Mouse (Mus musculus) layer of hippocampus, adult 2 months (tissue): ENCODE data around the gene Cd164l2. TPM values are rescaled to one million over a fixed set of nuclear protein-coding genes. Genes with fewer than 3 reads are reported as not detected.

Source experiments
- DNase-seq, 2 experiments: peaks; one replicate each; pipeline ENCODE4 v3.0.0; 2022; ENCODE audit warnings: low spot score in 2 of 2
- H3K27ac ChIP-seq: fragments of 200-600 bp; 2 replicates; pipeline ENCODE4 v1.8.1; 2022
- H3K4me3 ChIP-seq: fragments of 200-600 bp; 2 replicates; pipeline ENCODE4 v1.8.1; 2022; ENCODE audit warnings: mild to moderate bottlenecking
- CTCF ChIP-seq: fragments of 200-600 bp; conservative IDR thresholded peaks from 2 replicates; pipeline ENCODE4 v1.8.1; 2022; ENCODE audit warnings: antibody characterized with exemption, mild to moderate bottlenecking, moderate library complexity
- total RNA-seq, 2 experiments: library from RNA; stranded (reverse); gene quantifications; 2 replicates each; pipeline ENCODE4 v1.2.3; 2021

Gene Cd164l2
- total RNA-seq, 2 experiments from 2014 or later, result 2.3 to 4.2 TPM

DNA sequence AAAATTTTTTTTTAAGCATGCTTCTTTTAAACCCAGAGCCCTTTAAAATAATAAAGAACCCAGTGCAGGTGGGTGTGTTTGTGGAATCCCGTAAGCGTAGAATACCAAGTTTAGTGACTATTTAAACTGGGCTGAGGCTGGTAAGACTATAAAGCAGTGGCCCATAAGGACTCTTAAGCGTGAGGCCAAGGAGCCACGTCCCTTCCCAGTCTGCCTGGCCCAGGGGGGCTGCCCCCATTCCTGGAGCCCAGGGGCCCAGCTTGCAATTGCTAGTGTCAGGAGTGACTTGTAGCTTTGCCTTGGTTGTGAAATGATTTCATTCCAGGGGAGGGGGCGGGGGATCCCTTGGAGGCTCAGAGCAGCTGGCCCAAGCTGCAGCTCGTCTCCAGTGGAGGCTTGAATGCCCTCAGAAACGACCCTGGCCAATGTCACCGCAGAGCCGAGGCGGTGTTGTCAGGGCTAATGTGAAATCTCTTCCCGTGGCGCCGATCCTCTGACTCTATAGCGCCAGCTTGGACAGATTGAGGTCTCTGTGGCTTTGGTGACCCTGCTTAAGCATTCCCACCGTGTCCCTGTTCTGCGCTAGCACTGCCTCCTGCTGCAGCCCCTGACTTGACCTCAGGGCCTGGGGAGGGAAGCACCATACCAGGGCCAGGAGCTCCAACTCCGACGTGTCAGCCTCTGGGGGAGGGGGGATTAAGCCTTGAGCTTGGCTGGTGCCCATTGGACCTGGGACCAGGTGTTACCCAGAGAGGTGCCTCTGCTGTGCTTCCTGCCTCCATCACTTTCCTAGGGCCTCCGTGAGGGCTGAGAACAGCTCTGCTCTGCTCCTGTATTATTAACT, 13.4 kb upstream of the Cd164l2 start:
- DNase-seq, result no peak
- no peak overlapping the region for H3K4me3 ChIP-seq
- peak overlapping the region; percentile 72 for H3K27ac ChIP-seq
- TF ChIP-seq CTCF, result no peak

GRCm38 (mm10) chr4:133199743-133200142, 12.2 kb upstream of the Cd164l2 start:
- H3K27ac ChIP-seq, result peak overlapping the region; percentile 82; the same call in 1 of the 2 replicates
- no peak for DNase-seq
- TF ChIP-seq CTCF, result no peak

DNA sequence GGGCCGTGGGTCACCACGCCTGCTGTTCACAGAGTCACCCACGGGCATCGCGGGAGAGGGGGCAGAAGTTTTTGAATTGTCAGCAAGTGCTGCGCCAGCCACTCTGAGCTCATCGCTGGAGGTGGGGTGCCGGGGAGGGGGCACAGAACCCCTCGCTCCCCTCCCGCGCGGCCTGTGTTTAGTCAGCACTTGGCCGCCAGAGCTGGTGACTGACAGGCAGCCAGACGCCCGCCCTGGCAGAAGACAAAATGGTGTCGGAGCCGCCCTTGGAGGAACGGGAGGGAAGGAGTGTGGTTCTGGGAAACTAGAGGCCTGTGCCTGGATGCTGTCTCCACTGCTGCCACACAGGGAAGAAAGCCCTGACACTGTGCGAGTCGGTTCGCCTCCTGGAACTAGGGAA, 11.6 kb upstream of the Cd164l2 start:
- no peak for TF ChIP-seq CTCF
- peak in 1 of 2 experiments; percentile 66 for DNase-seq
- Histone ChIP-seq H3K27ac (peak overlapping the region; percentile 82), H3K4me3 (peak overlapping the region; percentile 8)

More at GRCm38 (mm10) chr4:133199743-133200142, 12.2 kb upstream of the Cd164l2 start:
- H3K4me3 ChIP-seq, result no peak overlapping the region

DNA sequence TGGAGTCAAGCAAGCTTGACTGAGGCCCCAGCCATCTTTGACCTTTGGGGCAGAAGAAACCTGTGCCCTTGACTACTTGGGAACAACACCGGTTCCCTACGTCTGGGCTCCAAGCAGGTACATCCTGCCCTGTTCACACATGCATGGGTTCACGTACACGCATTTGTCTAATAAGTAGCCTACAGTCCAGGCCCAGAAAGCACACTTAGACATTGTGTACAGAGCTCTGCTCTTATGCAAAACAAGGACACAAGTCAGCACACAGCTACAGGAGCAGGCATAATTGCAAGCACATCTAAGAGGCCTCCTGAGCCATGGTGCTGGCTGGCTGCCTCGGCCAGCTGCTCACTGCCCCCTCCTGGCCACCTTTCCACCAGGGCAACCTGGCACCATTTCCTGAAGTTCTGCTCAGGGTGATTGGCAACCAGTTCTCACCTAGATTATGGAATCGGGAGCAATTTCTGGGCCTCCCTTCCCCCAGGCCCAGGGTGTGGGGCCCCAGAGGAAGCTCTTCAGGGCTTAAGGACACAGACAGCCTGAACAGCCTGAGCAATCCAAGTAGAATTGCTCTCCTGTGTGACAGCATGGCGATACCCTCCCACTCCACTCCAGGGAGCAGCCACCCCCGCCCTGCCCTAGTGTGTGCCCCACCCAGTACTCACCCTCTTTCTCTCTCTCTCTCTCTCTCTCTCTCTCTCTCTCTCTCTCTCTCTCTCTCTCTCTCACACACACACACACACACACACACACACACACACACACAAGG, 10.7 kb upstream of the Cd164l2 start:
- peak overlapping the region; percentile 82 for H3K27ac ChIP-seq

GRCm38 (mm10) chr4:133202254-133202653, 9.7 kb upstream of the Cd164l2 start:
- Histone ChIP-seq H3K27ac (no peak overlapping the region), H3K4me3 (no peak overlapping the region)
- no peak for TF ChIP-seq CTCF
- no peak for DNase-seq

More for the DNA sequence above, 10.7 kb upstream of the Cd164l2 start:
- no peak for DNase-seq
- H3K4me3 ChIP-seq, result no peak overlapping the region
- TF ChIP-seq CTCF, result peak; percentile 72

- H3K27ac ChIP-seq, result no peak overlapping the region
These were observed 8.3 kb upstream of the Cd164l2 start for GRCm38 (mm10) chr4:133203591-133203990.

GRCm38 (mm10) chr4:133204379-133204778, 7.6 kb upstream of the Cd164l2 start:
- no peak for TF ChIP-seq CTCF
- Histone ChIP-seq H3K4me3 (no peak overlapping the region), H3K27ac (no peak overlapping the region)
- no peak for DNase-seq

More at GRCm38 (mm10) chr4:133203591-133203990, 8.3 kb upstream of the Cd164l2 start:
- no peak overlapping the region for H3K4me3 ChIP-seq
- DNase-seq, result no peak
- TF ChIP-seq CTCF, result no peak

- H3K27ac ChIP-seq, result no peak overlapping the region
- no peak overlapping the region for H3K4me3 ChIP-seq
- peak; percentile 93 for TF ChIP-seq CTCF
- peak in 1 of 2 experiments; percentile 60 for DNase-seq
These were observed 2.6 kb upstream of the Cd164l2 start for GRCm38 (mm10) chr4:133209366-133209765.

GRCm38 (mm10) chr4:133210023-133210787, 1.7 kb upstream of the Cd164l2 start:
- no peak for DNase-seq
- H3K27ac ChIP-seq, result no peak overlapping the region
- H3K4me3 ChIP-seq, result no peak overlapping the region
- TF ChIP-seq CTCF, result no peak

GRCm38 (mm10) chr4:133210788-133211390, 1.0 kb upstream of the Cd164l2 start:
- DNase-seq, result no peak
- Histone ChIP-seq H3K4me3 (no peak overlapping the region), H3K27ac (no peak overlapping the region)
- no peak for TF ChIP-seq CTCF

DNA sequence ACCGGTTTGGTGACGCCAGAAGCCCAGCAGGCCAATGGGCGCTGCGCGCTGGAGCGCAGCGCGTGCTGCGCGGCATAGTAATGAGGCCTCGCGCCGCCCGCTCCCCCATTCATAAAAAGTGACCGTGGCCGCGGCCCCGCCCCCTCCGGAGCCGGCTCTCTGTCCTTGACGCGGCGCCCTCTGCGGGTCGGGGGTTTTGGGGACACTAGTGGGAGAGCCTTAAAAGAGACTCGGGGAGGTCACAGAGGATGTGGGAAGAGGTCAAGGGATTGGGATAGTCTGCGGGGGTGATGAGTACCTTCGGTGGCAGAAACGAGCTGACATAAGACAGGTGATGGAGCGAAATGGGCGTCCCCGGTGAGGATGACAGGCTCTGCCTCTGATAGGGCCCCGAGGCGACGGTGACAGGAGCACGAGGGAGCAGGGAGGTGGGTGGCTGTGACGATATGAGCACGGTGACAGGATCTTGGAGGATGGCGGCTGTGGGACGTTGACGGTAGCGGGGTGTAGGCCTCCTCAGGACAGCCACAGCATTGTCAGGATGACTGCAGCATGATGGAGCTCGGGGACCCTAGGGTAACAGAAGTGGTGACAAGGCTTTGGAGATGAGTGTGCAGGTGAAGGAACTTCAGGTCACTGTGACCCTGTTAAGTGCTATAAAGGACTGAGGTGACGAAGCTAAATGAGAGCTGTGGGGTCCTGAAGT, 784 bp downstream of the Cd164l2 start:
- DNase-seq, result peak; percentile 70 to 79
- Histone ChIP-seq H3K27ac (peak overlapping the region; percentile 80), H3K4me3 (peak overlapping the region; percentile 77)
- peak; percentile 61 for TF ChIP-seq CTCF

GRCm38 (mm10) chr4:133213268-133213590, 1.3 kb downstream of the Cd164l2 start:
- DNase-seq, result no peak
- TF ChIP-seq CTCF, result no peak; the same call in 1 of the 2 replicates

More at GRCm38 (mm10) chr4:133213268-133213590, 1.3 kb downstream of the Cd164l2 start:
- Histone ChIP-seq H3K27ac (peak overlapping the region; percentile 71; the same call in 1 of the 2 replicates), H3K4me3 (peak overlapping the region; percentile 77)
